Mouse (Mus musculus) left cerebral cortex, adult 6 months (tissue): Measurements from ENCODE around the gene Dis3. TPM values are rescaled to one million over a fixed set of nuclear protein-coding genes. Genes with fewer than 3 reads are reported as not detected.

ENCODE experiments used
- long read RNA-seq, 2 experiments: library from polyadenylated mRNA; unstranded; transcript quantifications; one replicate each; pipeline ENCODE4 v2.0.0; 2019 to 2020
- polyA plus RNA-seq: library from polyadenylated mRNA; unstranded; fragments of <200 nt; fragmentation: Nextera tagmentation; gene quantifications from 2 replicates; pipeline ENCODE4 v1.2.3, GENCODE M21; 2021

The Dis3 gene
- 3.8 and 4.3 TPM in 2 replicates for polyA plus RNA-seq
- long read RNA-seq, experiment 1, full-length matches to known transcripts = 23 of 47 reads
- long read RNA-seq, experiment 1, partial matches to known transcripts = 0 of 47 reads
- long read RNA-seq, experiment 1, other reads (novel, unspliced or antisense) = 24 of 47 reads
- long read RNA-seq, experiment 2, full-length matches to known transcripts = 2 of 9 reads
- long read RNA-seq, experiment 2, partial matches to known transcripts = 6 of 9 reads
- long read RNA-seq, experiment 2, other reads (novel, unspliced or antisense) = 1 of 9 reads

DNA sequence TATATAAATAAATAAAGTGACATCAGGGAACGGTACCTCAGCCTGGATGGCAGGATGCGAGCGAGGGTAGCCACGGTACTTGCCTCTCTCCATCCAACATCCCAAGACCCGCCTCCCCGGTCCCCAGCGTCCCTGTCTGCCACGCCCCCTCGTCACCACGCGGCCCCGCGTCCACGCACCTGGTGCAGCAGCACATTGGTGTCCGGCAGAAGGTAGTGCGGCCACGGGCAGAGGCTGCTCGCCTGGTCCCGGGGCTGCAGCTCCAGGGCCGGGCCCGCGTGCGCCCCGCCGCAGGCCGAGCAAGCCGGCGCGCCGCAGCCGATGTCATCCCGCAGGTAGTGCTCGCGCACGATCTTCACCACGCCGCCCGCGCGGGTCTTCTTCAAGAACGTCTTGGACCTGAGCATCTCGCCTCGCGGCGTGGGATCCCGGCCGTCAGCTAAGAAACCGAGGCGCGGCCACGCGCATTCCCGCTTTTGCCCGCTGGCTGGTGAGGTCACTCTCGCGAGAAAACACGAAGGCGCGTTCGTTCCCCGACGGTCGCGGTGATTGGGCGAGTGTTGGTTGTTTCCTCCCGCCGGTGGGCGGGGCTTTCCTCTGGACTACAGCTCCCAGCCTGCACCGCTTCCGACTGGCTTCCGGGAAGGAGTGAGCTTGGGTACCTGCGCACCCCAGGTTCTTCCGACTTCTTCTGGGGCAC is at the start of gene Dis3, which contains the start of gene Pibf1:
TSS of gene Dis3 (minus strand) at position 504 of the 700 bp plus-strand sequence.
TSS of gene Pibf1 (plus strand) at position 158 of the 700 bp plus-strand sequence.

DNA sequence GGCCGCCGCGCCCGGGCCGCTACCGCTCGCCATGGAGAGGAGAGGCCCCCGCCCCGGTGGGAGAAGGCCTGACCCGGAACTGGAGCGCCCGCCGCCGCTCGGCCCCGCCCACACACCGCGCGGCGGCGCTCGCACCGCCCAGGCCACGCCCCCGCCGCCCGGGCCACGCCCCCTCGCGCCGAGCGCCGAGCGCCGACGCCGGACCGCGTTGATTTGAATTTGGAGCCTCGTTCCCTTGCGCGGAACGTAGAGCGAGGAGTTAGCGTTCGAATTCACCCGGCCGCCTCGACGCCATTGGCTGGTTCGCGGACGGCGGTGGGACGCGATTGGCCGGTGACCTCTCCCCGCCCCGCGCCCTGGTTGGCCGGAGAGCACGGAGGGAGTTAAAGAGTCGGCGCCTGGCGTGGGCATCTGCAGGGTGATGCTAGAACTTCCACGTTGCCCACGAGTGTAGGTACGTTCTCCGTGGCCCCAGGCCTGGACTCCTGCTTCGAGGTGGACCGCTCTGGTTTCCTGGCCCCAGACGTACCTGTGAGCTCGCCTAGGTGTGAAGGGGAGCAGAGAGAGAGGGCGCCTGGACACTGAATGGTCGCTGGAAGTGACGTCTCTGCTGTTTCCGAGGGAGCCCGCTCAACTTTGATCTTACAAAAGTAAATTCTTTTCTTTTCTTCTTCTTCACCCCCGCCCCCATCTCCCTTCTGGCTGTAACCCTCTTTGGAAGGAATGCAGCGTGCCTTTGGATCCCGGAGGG is 53.4 kb downstream of the Dis3 start, which contains the start of the genes Mzt1 and Bora:
TSS of gene Mzt1 (minus strand) at position 104 of the 751 bp plus-strand sequence.
TSS of gene Bora (plus strand) at position 192 of the 751 bp plus-strand sequence.

Other genes starting within 250 kb of the Dis3 start
- gene Rpl36a-ps1, start 105.5 kb downstream of the Dis3 start, polyA plus RNA-seq = 3.5 and 4.2 TPM in 2 replicates
- gene Mzt1, start 53.6 kb downstream of the Dis3 start, polyA plus RNA-seq = 98.1 and 108 TPM in 2 replicates
- gene Bora, start 53.5 kb downstream of the Dis3 start, polyA plus RNA-seq = 0.70 and 0.90 TPM in 2 replicates
- 7.1 and 7.7 TPM in 2 replicates for gene Pibf1, start 346 bp downstream of the Dis3 start, polyA plus RNA-seq
- 5.6 and 9.4 TPM in 2 replicates for gene Klf5, start 198.9 kb upstream of the Dis3 start, polyA plus RNA-seq